21 mouse cellular contexts compared by ENCODE assay signal in genomic region chr15:86913276-86913675, GRCm38 (mm10).
"Had no signal": no experiment of that assay in that cellular context is flagged by ENCODE, and none has a peak within 500 bp of the region (broad histone marks: within the 10 kb centered on the region; RNA-seq: fewer than 3 reads in every experiment).

No protein-coding gene starts in this region.

- H3K36me3 ChIP-seq: kidney, embryonic 15.5 days; limb, embryonic 12.5 days; limb, embryonic 15.5 days; liver, embryonic 12.5 days; liver, embryonic 15.5 days; lung, embryonic 15.5 days; midbrain, embryonic 10.5 days; midbrain, embryonic 13.5 days; neural tube, embryonic 13.5 days had no signal

- H3K9me3 ChIP-seq: kidney, embryonic 15.5 days; limb, embryonic 12.5 days; limb, embryonic 15.5 days; liver, embryonic 15.5 days; lung, embryonic 15.5 days; midbrain, embryonic 10.5 days; midbrain, embryonic 13.5 days; neural tube, embryonic 13.5 days had no signal

- DNase-seq: kidney, adult 8-10 months; kidney, postnatal 14 days; kidney, postnatal 4 days; left cerebral cortex, postnatal 4 days; lung, adult 18-20 months; lung, postnatal 10 days; lung, postnatal 36 days; thymus, adult 18-20 months; thymus, postnatal 36 days had no signal

- H3K27ac ChIP-seq: kidney, embryonic 15.5 days; limb, embryonic 12.5 days; limb, embryonic 15.5 days; liver, embryonic 12.5 days; liver, embryonic 15.5 days; lung, embryonic 15.5 days; midbrain, embryonic 10.5 days; midbrain, embryonic 13.5 days; neural tube, embryonic 13.5 days had no signal

- H3K27me3 ChIP-seq: kidney, embryonic 15.5 days; limb, embryonic 12.5 days; limb, embryonic 15.5 days; liver, embryonic 12.5 days; liver, embryonic 15.5 days; lung, embryonic 15.5 days; megakaryocyte, embryonic 14.5 days; midbrain, embryonic 13.5 days; neural tube, embryonic 13.5 days had no signal

- ATAC-seq: liver, embryonic 12.5 days; midbrain, embryonic 13.5 days; midbrain, embryonic 16.5 days had no signal

- H3K4me2 ChIP-seq: kidney, embryonic 15.5 days; limb, embryonic 12.5 days; limb, embryonic 15.5 days; liver, embryonic 12.5 days; liver, embryonic 15.5 days; lung, embryonic 15.5 days; midbrain, embryonic 13.5 days; neural tube, embryonic 13.5 days had no signal

- H3K4me3 ChIP-seq: kidney, embryonic 15.5 days; limb, embryonic 12.5 days; limb, embryonic 15.5 days; liver, embryonic 12.5 days; liver, embryonic 15.5 days; lung, embryonic 15.5 days; megakaryocyte, embryonic 14.5 days; midbrain, embryonic 10.5 days; midbrain, embryonic 13.5 days; myocyte; neural tube, embryonic 13.5 days had no signal

- H3K4me1 ChIP-seq: kidney, embryonic 15.5 days; limb, embryonic 12.5 days; limb, embryonic 15.5 days; liver, embryonic 12.5 days; liver, embryonic 15.5 days; lung, embryonic 15.5 days; megakaryocyte, embryonic 14.5 days; midbrain, embryonic 10.5 days; midbrain, embryonic 13.5 days; neural tube, embryonic 13.5 days had no signal

- H3K9ac ChIP-seq: kidney, embryonic 15.5 days; limb, embryonic 12.5 days; limb, embryonic 15.5 days; liver, embryonic 12.5 days; liver, embryonic 15.5 days; lung, embryonic 15.5 days; midbrain, embryonic 13.5 days; neural tube, embryonic 13.5 days had no signal
